Mouse (Mus musculus) embryonic facial prominence, embryonic 12.5 days (tissue): ENCODE results near the gene Bves. TPM values are rescaled to one million over a fixed set of nuclear protein-coding genes. Genes with fewer than 3 reads are reported as not detected.

Experiments
- ATAC-seq: fragments of 200-750 bp; cut with Nextera tagmentation; 2 replicates; pipeline ENCODE4 v1.8.0; 2017; ENCODE audit not compliant: insufficient number of reproducible peaks, insufficient read depth, low FRiP score, low TSS enrichment
- H3K27ac ChIP-seq: fragments of 300-500 bp; sonication (generic); 2 replicates; pipeline ENCODE4 v1.5.1; 2016; ENCODE audit warnings: mild to moderate bottlenecking
- H3K27me3 ChIP-seq: fragments of 300-500 bp; sonication (generic); 2 replicates; pipeline ENCODE4 v1.6.1; 2016; ENCODE audit warnings: mild to moderate bottlenecking, moderate library complexity
- H3K36me3 ChIP-seq: fragments of 300-500 bp; sonication (generic); 2 replicates; pipeline ENCODE4 v1.6.1; 2016; ENCODE audit warnings: mild to moderate bottlenecking
- H3K4me1 ChIP-seq: fragments of 300-500 bp; sonication (generic); 2 replicates; pipeline ENCODE4 v1.6.1; 2016
- H3K4me2 ChIP-seq: fragments of 300-500 bp; sonication (generic); replicated peaks from 2 replicates; pipeline ENCODE4 v1.6.1; 2016; ENCODE audit warnings: mild to moderate bottlenecking, moderate library complexity
- H3K4me3 ChIP-seq: fragments of 300-500 bp; sonication (generic); 2 replicates; pipeline ENCODE4 v1.5.1; 2016; ENCODE audit warnings: mild to moderate bottlenecking
- H3K9ac ChIP-seq: fragments of 300-500 bp; sonication (generic); 2 replicates; pipeline ENCODE4 v1.6.1; 2016; ENCODE audit warnings: mild to moderate bottlenecking, moderate library complexity
- H3K9me3 ChIP-seq: fragments of 300-500 bp; sonication (generic); 2 replicates; pipeline ENCODE4 v1.6.1; 2016; ENCODE audit warnings: mild to moderate bottlenecking, moderate library complexity
- WGBS: fragments of 180-500 bp; shearing (Covaris S2); methylation state at CpG from one replicate; pipeline ENCODE4 v1.1.7; 2016; 5-methylcytosine and 5-hydroxymethylcytosine counted together
- polyA plus RNA-seq: library from polyadenylated mRNA; unstranded; fragments of >200 nt; fragmentation: Nextera tagmentation; extraction: Ambion mirVana; gene quantifications from 2 replicates; pipeline ENCODE4 v1.2.1, GENCODE M21; 2016

Gene Bves
- polyA plus RNA-seq, 1 experiment from 2014 or later = 2.3 TPM

DNA sequence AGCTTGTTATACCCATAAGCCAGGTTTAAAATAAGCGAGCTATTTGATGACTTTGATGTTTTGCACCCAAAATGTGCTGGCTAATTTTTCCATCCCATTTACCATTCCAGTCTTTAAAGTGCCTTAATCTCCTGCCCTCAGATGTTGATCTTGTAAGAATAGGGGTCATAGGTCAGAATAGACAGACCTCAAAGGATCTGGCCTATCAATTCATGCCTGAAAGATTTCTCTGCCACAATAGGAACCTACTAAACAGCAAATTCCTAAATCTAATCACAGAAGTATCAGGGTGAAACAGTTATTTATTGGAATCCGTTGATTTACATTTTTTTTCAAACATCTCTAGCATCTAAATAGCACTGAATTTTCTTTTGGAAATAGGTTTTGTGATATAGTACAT, 76.2 kb downstream of the Bves start:
- Histone ChIP-seq H3K4me2 (no peak overlapping the region), H3K9ac (no peak overlapping the region), H3K27me3 (no peaks in the 10 kb centered on the region), H3K4me1 (no peaks in the 10 kb centered on the region), H3K4me3 (no peak overlapping the region), H3K9me3 (no peaks in the 10 kb centered on the region), H3K36me3 (no peaks in the 10 kb centered on the region), H3K27ac (no peak overlapping the region)
- 15% methylated on average over 2 of the region's 2 CpGs for WGBS
- no peak for ATAC-seq

DNA sequence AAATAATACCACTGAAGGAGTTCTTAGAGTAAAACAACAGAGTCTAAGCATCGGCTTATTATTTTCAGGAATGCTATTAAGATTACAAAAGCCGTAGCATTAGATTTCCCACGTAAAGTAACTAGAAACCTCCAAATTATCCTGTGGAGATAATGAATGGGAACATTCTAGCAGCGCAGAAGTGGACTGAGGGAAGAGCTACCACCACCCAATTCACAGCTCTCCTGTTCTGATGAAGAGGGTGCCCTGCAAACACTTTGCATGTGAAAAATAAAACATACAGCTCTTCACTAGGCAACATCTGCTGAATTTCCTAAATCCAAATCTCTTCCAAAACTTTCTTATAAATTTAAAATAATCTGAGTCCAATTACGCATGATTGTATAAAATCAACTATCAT, 76.6 kb downstream of the Bves start:
- no peaks in the 10 kb centered on the region for H3K36me3 ChIP-seq
- H3K4me1 ChIP-seq = no peaks in the 10 kb centered on the region
- no peak for ATAC-seq
- H3K27ac ChIP-seq = no peak overlapping the region
- no peaks in the 10 kb centered on the region for H3K9me3 ChIP-seq
- 41% methylated on average over 5 of the region's 5 CpGs for WGBS
- no peak overlapping the region for H3K4me2 ChIP-seq
- no peaks in the 10 kb centered on the region for H3K27me3 ChIP-seq
- no peak overlapping the region for H3K9ac ChIP-seq
- no peak overlapping the region for H3K4me3 ChIP-seq

Other genes starting within 250 kb of the Bves start
- gene Popdc3, start 157.7 kb upstream of the Bves start, polyA plus RNA-seq = 0.55 and 0.84 TPM in 2 replicates
- 6.3 and 7.2 TPM in 2 replicates for gene Lin28b, start 150.6 kb downstream of the Bves start, polyA plus RNA-seq
- 22.2 and 25.9 TPM in 2 replicates for gene Hace1, start 242.1 kb downstream of the Bves start, polyA plus RNA-seq